Mouse (Mus musculus) ES-Bruce4 (cell line): ENCODE results near the gene Tmigd3.

Experiments used
- CTCF ChIP-seq: IDR thresholded peaks from one replicate; pipeline ENCODE4 v1.8.1; 2011; ENCODE audit warnings: low read depth, low read length
- POLR2A ChIP-seq: IDR thresholded peaks from one replicate; pipeline ENCODE4 v1.8.1; 2011; ENCODE audit warnings: low read length; ENCODE audit not compliant: insufficient read depth

DNA sequence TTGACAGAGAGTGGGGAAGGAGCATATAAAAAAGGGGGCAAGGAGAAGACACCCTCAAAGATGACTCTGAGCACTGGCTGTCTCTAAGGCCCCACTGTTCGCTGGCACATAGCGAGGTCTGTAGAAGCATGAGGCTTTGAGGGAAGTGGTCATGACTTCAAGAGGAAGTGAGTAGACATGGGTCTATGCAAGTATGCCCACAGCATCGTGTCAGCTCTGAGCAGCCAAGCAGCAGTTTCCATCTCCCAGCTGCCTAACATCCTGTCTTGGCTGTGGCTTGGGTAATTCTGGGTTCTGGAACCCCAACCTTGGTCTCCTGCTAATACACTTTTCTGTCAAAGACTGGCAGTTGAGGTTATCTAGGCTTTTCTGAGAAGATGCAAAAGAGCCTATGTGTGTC, 30.0 kb downstream of the Tmigd3 start:
- no peak for TF ChIP-seq CTCF
- TF ChIP-seq POLR2A, result no peak
